Mouse (Mus musculus): ENCODE data around the gene Uchl4. TPM values are rescaled to one million over a fixed set of nuclear protein-coding genes. Genes with fewer than 3 reads are reported as not detected.

Gene Uchl4
- polyA plus RNA-seq, 1 experiment, result 0.11 TPM

DNA sequence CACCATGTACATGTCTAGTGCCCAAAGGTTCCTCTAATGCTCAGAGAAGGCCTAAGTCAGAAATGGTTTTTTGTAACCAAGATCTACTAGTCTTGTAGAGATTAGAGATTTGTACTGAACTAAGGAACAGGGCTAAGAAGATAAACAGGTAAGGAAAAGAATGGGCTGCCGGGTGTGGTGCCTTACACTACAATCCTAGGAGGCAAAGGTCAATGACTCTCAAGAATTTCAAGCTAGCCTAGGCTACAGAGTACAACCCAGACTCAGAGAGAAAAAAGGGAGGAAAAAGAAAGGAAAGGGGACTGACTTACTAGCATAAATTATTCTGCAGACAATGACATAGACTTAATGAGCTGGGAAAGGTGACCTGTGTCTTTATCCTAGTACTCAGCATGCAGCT is 14.4 kb upstream of the Uchl4 start:
- H3K27me3 ChIP-seq (ENCODE audit: control insufficient read depth, insufficient read depth, low read length), result no peaks in the 10 kb centered on the region
- TF ChIP-seq CTCF (IDR thresholded peaks at IDR 0.05; ENCODE audit: borderline replicate concordance, insufficient read depth, low read depth, low read length) (no peak), POLR2A (IDR thresholded peaks at IDR 0.05; ENCODE audit: borderline replicate concordance, insufficient read depth, low read length) (no peak)
- no peak overlapping the region for H3K27ac ChIP-seq (ENCODE audit: insufficient read depth, low read length)
- H3K4me1 ChIP-seq (ENCODE audit: control insufficient read depth, insufficient read depth, low read length), result no peaks in the 10 kb centered on the region
- no peak for DNase-seq
- 79% methylated on average over 1 of the region's 1 CpGs for WGBS
- H3K4me3 ChIP-seq (replicated peaks; ENCODE audit: insufficient read depth, low read depth, low read length), result no peak overlapping the region

DNA sequence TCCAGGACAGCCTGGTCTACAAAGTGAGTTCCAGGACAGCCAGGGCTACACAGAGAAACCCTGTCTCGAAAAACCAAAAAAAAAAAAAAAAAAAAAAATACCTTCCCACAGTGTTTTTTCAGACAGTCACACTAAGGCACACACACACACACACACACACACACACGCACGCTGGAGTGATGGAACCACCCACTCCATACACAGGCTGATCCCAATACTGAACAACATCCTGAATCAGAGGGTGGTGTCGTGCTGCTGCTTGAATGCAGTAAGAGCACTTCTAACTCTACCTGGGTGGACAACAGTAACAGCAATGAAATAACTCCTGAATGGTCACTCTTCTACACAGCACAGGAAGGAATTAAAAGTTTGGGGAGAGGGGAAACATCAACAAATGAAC is 13.5 kb upstream of the Uchl4 start:
- no peak for TF ChIP-seq CTCF (IDR thresholded peaks at IDR 0.05; ENCODE audit: borderline replicate concordance, insufficient read depth, low read depth, low read length)
- Histone ChIP-seq H3K27ac (ENCODE audit: insufficient read depth, low read length) (no peak overlapping the region), H3K4me1 (ENCODE audit: control insufficient read depth, insufficient read depth, low read length) (no peaks in the 10 kb centered on the region), H3K27me3 (ENCODE audit: control insufficient read depth, insufficient read depth, low read length) (no peaks in the 10 kb centered on the region), H3K4me3 (replicated peaks; ENCODE audit: insufficient read depth, low read depth, low read length) (no peak overlapping the region)
- 87% methylated on average over 4 of the region's 4 CpGs for WGBS
- DNase-seq, result no peak

DNA sequence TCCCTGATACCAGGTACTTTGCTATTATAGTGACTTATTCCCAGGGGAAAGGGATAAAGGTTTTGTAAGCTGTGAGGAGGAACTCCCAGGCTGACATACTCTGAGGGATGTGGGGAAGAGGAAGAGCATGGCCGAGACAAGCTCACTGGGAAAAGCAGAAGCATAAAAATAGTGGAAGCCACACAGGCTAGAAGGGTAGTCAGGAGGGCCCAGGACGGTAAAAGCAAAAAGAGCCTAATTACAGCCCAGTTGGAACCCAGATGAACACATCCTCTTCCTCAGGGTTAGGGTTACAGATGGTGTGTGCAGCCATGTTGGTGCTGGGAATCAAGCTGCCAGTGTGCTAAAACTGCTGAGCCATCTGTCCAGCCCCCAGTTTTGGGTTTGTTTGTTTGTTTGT is 12.9 kb upstream of the Uchl4 start:
- Histone ChIP-seq H3K27ac (ENCODE audit: insufficient read depth, low read length) (no peak overlapping the region), H3K27me3 (ENCODE audit: control insufficient read depth, insufficient read depth, low read length) (no peaks in the 10 kb centered on the region), H3K4me3 (replicated peaks; ENCODE audit: insufficient read depth, low read depth, low read length) (no peak overlapping the region), H3K4me1 (ENCODE audit: control insufficient read depth, insufficient read depth, low read length) (no peaks in the 10 kb centered on the region)
- 56% methylated on average over 2 of the region's 2 CpGs for WGBS
- no peak for TF ChIP-seq CTCF (IDR thresholded peaks at IDR 0.05; ENCODE audit: borderline replicate concordance, insufficient read depth, low read depth, low read length)
- TF ChIP-seq POLR2A (IDR thresholded peaks at IDR 0.05; ENCODE audit: borderline replicate concordance, insufficient read depth, low read length), result no peak
- no peak for DNase-seq

DNA sequence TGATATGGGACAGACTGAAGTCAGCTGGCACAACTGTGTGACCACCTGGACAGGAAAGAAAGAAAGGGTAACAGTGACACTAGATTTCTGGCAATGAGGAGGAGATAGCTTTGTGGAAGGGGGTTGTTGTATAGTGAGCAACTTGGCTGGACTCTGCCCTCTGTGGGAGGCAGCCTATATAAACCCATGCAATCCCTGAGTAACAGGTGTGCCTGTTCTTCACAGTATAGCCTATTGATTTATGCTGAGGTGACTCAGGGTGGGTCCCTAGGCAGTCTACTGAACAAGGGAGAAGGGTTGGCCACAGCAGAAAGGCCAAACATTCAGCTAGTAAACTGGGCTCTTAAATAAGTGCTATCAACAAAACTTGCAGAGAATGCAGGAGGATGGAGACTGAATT is 9.2 kb upstream of the Uchl4 start:
- Histone ChIP-seq H3K4me1 (ENCODE audit: control insufficient read depth, insufficient read depth, low read length) (0 out of 2 replicates have a peak, but pooled peaks cover 4% of the 10 kb centered on the region), H3K4me3 (replicated peaks; ENCODE audit: insufficient read depth, low read depth, low read length) (no peak overlapping the region), H3K27me3 (ENCODE audit: control insufficient read depth, insufficient read depth, low read length) (no peaks in the 10 kb centered on the region), H3K27ac (ENCODE audit: insufficient read depth, low read length) (no peak overlapping the region)
- no peak for TF ChIP-seq CTCF (IDR thresholded peaks at IDR 0.05; ENCODE audit: borderline replicate concordance, insufficient read depth, low read depth, low read length)
- TF ChIP-seq POLR2A (IDR thresholded peaks at IDR 0.05; ENCODE audit: borderline replicate concordance, insufficient read depth, low read length), result no peak
- no peak for DNase-seq

DNA sequence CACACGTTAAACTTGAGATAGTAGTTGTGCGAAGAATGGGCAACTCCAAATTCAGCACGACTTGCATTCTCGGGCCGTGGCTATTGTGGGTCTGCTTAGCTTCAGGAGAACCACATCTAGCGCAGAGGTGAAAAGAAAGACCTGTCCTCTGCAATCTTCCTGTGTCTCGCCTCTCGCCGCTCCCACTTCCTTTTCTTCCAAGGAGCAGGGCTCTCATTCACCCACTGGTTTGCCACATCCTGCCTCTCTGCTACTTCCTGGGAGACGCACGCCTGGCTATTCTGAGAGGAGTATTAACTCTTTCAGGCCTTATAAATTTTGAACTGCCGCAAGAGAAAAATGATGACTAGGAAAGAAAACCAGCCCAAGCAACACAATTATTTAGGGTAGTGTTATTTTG is 7.3 kb upstream of the Uchl4 start:
- Histone ChIP-seq H3K4me1 (ENCODE audit: control insufficient read depth, insufficient read depth, low read length) (0 out of 2 replicates have a peak, but pooled peaks cover 6% of the 10 kb centered on the region), H3K27me3 (ENCODE audit: control insufficient read depth, insufficient read depth, low read length) (no peaks in the 10 kb centered on the region), H3K4me3 (replicated peaks; ENCODE audit: insufficient read depth, low read depth, low read length) (no peak overlapping the region), H3K27ac (ENCODE audit: insufficient read depth, low read length) (0 out of 2 replicates have a peak overlapping the region, but pooled peaks have one; percentile 21)
- no peak for TF ChIP-seq CTCF (IDR thresholded peaks at IDR 0.05; ENCODE audit: borderline replicate concordance, insufficient read depth, low read depth, low read length)
- TF ChIP-seq POLR2A (IDR thresholded peaks at IDR 0.05; ENCODE audit: borderline replicate concordance, insufficient read depth, low read length), result no peak
- DNase-seq, result no peak
- 90% methylated on average over 12 of the region's 12 CpGs for WGBS

DNA sequence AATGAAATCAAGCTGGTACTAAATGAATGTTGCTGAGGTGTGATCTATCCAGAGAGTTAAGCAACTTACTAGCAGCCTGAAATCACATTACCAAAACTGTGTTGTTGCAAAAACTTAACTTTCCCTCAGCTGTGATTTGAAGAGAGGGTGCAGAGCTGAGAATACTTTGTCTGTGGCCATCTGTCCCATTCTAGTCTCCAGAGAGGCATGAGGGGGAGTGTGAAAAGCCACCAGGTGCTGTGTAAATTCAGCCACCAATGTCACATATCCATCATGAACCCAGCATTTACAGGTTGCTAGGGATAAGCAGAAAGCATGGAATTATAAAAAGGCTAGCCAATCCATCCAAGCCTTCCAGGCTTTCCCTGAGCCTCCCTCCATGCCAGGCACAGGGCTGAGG is 6.0 kb upstream of the Uchl4 start:
- 0 out of 2 replicates have a peak, but pooled peaks cover 6% of the 10 kb centered on the region for H3K4me1 ChIP-seq (ENCODE audit: control insufficient read depth, insufficient read depth, low read length)
- H3K27me3 ChIP-seq (ENCODE audit: control insufficient read depth, insufficient read depth, low read length), result no peaks in the 10 kb centered on the region
- DNase-seq, result no peak
- H3K4me3 ChIP-seq (replicated peaks; ENCODE audit: insufficient read depth, low read depth, low read length), result no peak overlapping the region
- TF ChIP-seq CTCF (IDR thresholded peaks at IDR 0.05; ENCODE audit: borderline replicate concordance, insufficient read depth, low read depth, low read length) (no peak), POLR2A (IDR thresholded peaks at IDR 0.05; ENCODE audit: borderline replicate concordance, insufficient read depth, low read length) (no peak)
- H3K27ac ChIP-seq (ENCODE audit: insufficient read depth, low read length), result 0 out of 2 replicates have a peak overlapping the region, but pooled peaks have one; percentile 13

DNA sequence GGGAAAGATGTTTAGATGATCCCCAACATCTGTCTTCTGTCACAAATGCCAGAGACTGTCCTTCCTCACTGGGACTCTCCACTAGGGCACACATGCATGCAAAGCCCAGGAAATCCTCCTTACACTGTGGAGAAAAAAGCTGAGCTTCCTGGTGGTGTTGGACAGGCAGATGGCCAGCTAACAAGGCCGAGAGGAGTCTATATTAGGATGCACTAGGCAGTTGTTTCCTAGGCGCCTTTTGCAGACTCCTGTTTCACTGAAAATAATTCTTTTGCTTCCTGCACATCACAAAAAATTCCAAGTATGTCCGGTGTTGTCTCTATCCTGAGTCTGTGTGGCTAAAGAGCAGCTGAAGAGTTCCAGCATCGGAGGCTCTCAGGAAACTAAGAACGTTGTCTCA is 3.8 kb upstream of the Uchl4 start:
- WGBS, result 68% methylated on average over 5 of the region's 5 CpGs
- DNase-seq, result no peak
- no peak for TF ChIP-seq CTCF (IDR thresholded peaks at IDR 0.05; ENCODE audit: borderline replicate concordance, insufficient read depth, low read depth, low read length)
- no peak for TF ChIP-seq POLR2A (IDR thresholded peaks at IDR 0.05; ENCODE audit: borderline replicate concordance, insufficient read depth, low read length)
- Histone ChIP-seq H3K27me3 (ENCODE audit: control insufficient read depth, insufficient read depth, low read length) (no peaks in the 10 kb centered on the region), H3K27ac (ENCODE audit: insufficient read depth, low read length) (no peak overlapping the region), H3K4me3 (replicated peaks; ENCODE audit: insufficient read depth, low read depth, low read length) (no peak overlapping the region), H3K4me1 (ENCODE audit: control insufficient read depth, insufficient read depth, low read length) (0 out of 2 replicates have a peak, but pooled peaks cover 6% of the 10 kb centered on the region)

DNA sequence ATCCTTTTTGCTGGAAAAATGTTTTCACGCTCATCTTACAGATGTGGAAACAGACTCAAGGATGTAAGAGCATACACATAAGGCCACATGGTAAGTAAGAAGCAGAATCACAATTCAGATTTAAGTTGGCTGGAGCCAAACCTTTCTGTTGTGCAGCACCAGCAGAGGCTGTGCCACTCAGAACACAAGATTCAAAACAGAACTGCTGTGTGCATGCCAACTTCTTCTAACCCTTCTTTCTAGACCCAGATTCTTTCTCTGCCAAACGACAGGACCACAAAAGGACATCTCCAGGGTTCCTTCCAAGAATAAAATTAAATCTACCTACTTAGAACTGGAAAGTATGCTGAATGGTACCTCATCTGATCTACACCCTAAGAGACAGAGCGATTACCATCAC is 3.3 kb upstream of the Uchl4 start:
- TF ChIP-seq POLR2A (IDR thresholded peaks at IDR 0.05; ENCODE audit: borderline replicate concordance, insufficient read depth, low read length), result no peak
- no peak for TF ChIP-seq CTCF (IDR thresholded peaks at IDR 0.05; ENCODE audit: borderline replicate concordance, insufficient read depth, low read depth, low read length)
- H3K27ac ChIP-seq (ENCODE audit: insufficient read depth, low read length), result no peak overlapping the region
- no peaks in the 10 kb centered on the region for H3K27me3 ChIP-seq (ENCODE audit: control insufficient read depth, insufficient read depth, low read length)
- 0 out of 2 replicates have a peak, but pooled peaks cover 6% of the 10 kb centered on the region for H3K4me1 ChIP-seq (ENCODE audit: control insufficient read depth, insufficient read depth, low read length)
- 64% methylated on average over 3 of the region's 3 CpGs for whole genome bisulfite sequencing
- no peak overlapping the region for H3K4me3 ChIP-seq (replicated peaks; ENCODE audit: insufficient read depth, low read depth, low read length)
- no peak for DNase-seq
